Mouse (Mus musculus): ENCODE results near the gene B3gnt3.
A peak's percentile ranks its signal among the peaks of the same experiment; 100 is the strongest.

The B3gnt3 gene

DNA sequence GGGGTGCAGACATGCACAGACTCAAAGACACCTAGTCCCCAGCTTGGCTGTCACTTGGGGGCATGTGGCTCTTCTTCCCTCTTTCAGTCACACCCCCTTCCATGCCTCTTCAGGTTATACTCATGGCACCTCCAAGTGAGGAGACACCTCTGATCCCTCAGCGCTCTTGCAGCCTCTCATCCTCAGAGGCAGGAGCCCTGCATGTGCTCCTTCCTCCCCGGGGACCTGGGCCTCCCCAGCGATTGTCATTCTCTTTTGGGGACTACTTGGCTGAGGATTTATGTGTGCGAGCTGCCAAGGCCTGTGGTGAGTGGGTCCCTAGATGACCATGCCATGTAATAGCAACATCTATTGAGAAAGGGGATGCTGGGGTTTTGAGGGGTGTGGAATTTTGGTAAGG is 23.4 kb downstream of the B3gnt3 start:
- DNase-seq (ENCODE audit: low spot score in 2 of 2): no peak

DNA sequence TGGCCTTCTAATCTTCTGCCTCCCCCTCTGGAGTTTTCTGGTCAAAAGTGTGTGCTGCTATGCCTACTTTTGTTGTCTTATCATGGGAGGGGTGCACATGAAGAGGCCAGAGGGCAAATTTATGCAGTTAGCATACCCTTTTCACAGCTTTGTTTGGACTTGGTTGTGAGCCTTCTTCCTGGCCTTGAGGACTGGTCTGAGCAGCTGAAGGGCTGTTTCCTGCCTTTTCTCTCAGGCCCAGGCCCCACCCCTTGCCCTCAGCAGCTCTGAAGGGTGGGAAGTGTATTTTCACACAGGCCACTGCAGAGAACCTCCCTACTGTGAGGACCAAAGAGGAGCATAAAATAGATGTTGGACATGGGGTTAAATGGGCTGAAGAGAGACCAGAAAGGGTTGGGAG is 24.0 kb downstream of the B3gnt3 start:
- DNase-seq (ENCODE audit: low spot score in 2 of 2): no peak

DNA sequence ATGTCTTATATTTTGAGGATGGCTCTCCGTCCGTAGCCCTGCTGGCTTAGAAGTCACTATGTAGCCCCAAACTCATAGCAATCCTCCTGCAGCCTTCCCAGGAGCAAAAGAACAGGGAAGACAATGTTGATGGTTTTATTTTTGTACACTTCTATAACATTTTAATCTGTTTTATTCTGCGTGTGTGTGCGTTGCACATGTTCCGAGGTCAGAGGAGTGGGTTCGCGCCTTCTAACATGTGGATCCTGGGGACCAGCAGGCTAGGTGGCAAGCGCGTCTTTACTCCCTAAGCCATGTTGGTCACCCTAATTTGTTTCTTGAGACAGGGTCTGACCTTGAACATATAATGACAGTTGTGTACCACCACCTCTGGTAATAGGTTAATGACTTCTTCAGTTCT is 24.8 kb downstream of the B3gnt3 start:
- DNase-seq (ENCODE audit: low spot score in 2 of 2): no peak

DNA sequence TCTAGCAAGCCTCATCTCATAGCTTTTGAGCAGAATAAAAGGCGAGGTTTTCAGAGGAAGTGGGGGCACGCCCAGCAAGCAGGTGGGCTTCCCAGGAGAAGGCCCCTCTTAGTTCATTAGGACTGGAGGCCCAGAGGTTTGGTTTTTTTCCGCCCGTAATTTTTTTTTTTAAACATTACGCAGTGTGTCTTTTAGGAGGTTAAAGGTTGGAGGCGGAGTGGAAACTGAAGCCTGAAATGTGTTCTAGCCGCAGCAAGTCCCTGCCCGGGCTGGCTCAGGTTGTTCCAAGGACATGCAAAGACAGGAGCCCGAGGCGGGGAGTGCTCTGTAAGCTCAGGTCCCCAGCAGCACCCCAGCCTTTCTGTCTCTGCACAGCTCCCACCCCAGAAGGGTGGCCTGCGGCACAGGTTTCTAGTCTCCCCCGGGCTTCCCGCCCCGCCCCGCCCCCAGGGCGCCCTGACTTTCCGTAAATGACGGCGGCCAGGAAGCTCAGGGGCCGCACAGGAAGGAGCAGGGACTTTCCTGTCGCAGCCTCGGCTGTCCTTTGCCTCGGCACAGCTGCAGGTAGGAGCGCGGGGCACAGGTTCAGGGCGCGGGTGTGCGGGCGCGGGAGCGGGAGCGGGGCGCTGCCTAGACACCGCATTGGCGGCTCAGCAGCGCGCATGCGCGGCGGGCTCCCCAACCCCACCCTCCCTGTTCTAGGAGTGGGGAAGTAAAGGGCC is 25.4 kb downstream of the B3gnt3 start, which contains the start of gene Jak3:
Gene Jak3 (plus strand): TSS at position 277 of the 722 bp plus-strand sequence.
- DNase-seq (ENCODE audit: low spot score in 2 of 2): peak; percentile 46 to 55

DNA sequence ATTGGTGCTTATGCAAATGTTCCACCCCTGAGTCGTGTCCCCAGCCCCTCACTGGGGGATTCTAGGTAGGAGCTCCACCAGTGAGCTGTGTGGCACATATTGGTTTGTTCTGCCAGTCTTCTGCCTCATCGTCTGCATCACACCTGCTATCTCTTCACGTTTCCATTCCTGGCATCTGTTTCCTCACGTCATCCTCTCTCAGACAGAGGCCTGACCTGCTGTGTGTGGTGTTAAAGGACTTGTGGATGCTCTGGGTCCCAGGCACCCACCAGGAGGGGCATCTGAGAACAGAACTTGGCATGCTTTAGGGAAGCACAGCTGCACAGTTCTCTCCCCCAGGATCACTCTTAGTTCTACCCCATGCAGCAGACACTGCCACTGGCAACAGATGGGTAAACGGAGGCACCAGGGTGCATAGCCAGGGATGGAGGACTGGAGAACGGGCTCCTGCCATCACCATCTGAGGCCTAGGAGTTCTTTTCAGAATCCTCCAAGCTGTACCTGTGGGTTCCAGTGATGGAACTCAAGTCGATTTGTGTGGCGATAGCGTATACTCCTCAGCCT is 26.1 kb downstream of the B3gnt3 start:
- DNase-seq (ENCODE audit: low spot score in 2 of 2): no peak

DNA sequence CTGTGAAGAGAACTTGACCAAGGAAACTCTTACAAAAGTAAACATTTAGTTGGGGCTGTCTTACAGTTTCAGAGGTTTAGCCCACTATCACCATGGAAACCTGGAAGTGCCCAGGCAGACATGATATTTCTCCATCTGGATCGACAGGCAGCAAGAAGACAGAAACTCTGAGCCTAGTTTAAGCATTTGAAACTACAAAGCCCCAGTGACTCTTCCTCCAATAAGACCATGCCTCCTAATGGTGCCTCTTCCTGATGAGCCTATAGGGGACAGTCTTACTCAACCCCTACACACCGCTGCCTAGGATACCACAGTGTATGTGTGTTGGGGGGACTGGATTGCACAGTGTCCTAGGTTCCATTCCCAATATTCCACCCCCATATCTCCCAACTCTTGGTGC is 27.5 kb downstream of the B3gnt3 start:
- no peak for DNase-seq (ENCODE audit: low spot score in 2 of 2)

DNA sequence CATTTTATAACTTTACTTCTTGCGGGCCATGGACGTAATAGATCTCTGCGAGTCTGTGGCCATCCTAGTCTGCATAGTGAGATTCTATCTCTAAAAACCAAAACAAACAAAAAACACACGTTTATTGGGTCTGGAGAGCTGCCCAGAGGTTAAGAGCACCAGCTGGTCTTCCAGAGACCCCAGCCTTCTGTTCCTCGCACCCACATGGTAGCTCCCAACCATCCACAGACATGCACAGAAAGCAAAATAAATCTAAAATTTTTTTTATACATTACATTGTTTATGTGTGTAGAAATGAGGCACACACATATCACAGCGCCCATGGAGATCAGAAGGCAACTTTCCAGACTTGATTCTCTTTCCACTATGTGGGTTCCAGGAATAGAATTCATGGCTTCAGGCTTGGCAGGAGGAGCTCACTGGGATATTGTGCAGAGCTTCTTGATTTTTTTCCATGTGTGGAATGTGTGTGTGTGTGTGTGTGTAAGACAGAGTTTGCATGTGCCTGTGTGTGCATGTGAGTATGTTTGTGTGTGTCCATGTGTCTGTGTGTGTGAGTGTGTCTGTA is 29.3 kb downstream of the B3gnt3 start:
- peak in 1 of 2 experiments; percentile 36 for DNase-seq (ENCODE audit: low spot score in 2 of 2)

DNA sequence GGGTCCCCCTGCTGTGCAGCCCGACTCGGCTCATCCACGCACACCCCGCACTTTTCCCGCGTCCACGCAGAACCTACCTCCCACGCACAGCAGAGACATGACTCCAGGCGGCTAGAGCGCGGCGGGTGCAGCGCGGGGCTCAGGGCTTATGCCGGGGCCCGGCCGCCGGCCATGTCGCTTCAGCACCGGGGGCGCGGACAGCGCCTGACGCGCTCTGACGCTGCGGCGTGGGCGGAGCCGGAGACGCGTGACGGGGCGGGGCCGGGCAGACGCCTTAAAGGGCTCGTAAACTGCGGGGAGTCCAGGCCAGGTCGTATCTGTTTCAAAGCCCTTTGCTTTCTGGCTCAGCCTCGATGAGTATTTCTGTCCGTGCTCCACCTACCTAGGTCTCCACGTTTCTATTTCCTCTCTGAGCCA is 30.0 kb downstream of the B3gnt3 start, which contains the start of gene Unc13a:
Gene Unc13a (minus strand): TSS at position 209 of the 417 bp plus-strand sequence.
- DNase-seq (ENCODE audit: low spot score in 2 of 2): peak; percentile 90 to 95

DNA sequence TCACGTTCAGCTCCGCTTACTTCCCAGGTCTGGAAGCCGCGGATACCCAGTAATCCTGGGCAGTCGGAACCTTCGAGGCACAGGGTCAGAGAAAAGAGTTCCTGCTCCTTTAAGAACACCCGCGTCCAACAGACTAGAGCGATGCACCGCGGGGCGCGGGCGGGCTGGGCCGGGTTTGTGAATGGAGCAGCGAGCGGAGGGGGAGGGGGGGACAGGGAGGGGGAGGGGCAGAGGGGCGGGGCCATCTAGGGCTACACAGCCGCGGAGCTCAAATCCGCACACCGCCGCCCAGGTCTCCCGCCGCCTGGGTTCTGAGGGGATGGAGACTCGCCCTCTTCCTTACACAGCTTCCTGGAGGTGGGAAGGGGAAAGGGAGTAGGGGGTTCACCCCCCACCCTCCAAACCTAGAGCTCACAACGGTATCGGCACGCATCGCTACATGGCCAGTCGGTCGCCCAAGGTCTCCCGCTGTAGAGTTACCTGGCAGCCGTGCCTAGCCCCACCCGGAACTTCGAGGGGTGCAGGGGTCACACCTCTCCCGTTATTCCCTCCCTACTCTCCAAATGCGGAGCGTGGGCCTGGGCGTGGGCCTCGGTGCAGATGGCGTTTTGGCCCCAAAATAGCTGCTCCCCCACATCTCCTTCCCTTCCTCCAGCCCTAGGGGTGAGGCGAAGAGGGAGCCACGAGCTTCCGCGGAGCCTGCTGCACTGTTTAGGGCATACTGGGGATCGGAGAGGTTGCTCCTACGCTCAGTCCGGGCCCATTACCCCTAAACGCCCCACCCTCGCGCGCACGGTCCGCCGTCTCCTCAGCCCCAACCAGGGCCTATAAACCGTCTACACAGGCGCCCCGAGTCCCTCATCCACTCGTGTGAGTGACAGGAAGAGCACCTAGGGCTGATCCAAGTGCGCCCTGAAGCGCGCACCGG is 30.7 kb downstream of the B3gnt3 start:
- DNase-seq (ENCODE audit: low spot score in 2 of 2): peak; percentile 77 to 79

DNA sequence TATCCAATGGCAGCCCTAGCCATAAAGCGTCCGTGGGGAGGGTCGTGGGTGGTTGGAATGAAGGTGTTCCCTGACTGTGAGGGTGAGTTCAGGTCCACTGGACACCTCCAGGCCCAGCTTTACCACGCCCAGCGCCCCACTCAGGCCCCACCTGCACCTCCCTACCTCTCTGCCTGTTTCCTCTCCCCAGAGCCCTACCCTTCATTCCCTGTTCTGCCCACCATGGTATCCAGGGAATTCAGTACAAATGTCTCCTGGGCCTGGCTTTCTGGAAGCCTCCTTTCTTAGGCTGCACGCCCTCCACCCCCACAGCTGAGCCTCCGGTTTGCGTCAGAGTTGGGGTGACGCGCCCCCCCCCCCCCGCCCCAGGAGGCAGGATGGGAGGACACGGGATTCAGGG is 31.4 kb downstream of the B3gnt3 start:
- no peak for DNase-seq (ENCODE audit: low spot score in 2 of 2)

DNA sequence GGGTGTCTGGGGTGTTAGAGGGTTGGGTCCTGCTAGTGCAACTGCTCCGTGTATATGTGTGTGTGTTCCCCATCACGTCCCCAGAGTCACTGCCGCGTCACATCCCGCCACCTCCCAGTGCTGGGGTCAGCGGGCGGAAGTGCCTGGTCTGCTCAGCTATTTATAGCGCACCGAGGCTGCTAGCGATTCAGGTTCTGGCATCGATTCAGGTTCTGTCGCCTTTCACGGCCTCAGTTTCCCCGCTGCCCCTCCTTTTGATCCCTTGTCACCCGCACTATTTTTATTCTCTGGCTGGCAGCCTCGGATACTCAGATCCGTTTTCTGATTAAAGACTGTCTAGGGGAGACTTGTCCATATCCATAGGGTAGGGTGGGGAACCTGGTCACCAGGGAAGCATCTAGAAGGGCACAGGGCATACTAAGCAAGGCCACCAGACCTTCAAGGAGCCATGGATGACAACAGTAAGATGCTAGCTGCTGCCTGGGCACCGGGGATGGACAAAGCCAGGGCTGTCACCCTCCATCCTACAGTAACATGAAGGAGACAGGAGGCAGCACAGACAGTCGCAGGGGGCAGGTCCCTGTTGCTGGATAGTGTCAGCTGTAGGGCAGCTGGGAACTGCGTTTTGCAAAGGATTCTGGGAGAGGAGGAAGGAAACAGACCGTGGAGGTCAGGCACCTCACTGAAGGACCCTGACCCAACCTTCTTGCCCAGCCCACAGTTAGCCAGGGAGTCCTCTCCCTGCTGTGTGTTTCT is 33.2 kb downstream of the B3gnt3 start:
- DNase-seq (ENCODE audit: low spot score in 2 of 2): peak in 1 of 2 experiments; percentile 18

DNA sequence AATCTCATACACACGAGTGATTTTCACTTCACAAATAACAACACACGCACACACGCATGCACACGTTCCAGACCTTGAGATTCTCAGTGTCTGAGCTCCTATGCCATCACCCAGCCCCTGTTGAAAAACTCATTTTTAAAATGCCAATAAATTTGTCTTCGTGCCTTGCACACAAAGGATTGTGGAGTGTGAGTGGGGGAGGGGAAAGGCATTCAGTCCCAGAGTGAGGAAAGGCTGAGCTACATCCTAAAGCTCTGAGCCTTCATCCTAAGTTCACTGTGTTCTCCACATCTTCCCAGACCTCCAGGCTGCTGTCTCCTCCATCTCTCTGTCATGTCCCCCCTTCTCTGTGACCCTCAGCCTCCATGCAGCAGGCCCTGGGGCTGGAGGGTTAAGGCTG is 34.3 kb downstream of the B3gnt3 start:
- DNase-seq (ENCODE audit: low spot score in 2 of 2): peak in 1 of 2 experiments; percentile 20

DNA sequence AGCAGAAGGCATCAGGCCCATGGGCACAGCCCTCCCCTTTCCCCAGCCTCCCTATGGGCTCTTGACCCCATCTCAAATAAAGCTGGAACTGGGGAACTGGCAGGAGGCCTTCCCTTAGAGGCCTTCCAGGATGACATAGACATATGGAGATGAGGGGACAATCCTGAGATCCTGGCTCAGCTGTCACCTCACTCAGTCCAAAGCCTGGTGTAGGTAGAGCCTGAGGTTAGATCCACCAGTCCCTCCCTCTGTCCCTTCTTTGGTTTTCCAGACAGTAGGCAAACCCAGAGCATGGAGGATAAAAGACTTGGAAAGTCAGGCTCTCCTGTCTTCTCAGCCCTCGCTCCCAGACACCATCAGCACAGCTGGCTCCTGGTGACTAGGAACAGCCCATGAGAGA is 34.7 kb downstream of the B3gnt3 start:
- no peak for DNase-seq (ENCODE audit: low spot score in 2 of 2)

DNA sequence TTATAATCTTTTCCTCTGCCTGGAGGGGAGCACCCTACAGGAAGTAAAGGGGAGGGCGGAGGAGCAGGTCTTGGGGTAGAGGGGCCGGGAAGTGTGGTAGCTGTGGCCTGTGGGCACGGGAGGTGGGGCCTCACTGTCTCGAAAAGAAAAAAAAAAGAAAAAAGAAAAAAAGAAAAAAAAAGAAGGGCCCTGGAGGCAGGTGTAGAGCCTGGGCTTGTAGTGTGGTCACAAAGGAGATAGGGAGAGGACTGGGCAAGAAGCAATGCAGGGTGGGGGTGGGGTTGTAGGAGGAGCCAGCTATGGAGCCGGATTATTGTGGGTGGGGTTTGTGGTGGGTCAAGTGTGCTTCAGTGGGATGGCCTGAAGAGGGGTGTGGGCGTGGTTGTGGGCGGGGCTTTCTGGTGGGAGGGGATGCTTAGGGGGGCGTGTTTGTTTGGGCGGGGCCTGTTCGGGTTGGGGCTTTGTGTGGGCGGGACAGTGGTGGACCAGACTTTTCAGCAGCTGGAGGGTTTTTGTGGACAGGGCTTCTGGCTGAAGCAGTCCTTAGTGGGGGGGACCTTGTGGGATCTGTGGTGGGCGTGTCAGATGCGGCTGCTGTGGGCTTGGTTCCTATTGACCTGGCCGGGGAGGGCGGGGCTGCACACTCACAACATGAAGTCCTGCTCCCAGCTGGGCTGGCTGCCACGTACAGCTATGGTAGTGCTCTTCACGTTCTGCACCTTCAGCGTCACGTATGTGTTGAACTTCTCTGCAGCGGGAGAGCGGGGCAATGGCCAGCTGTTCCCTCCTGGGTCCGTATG is 36.1 kb downstream of the B3gnt3 start:
- DNase-seq (ENCODE audit: low spot score in 2 of 2): no peak

DNA sequence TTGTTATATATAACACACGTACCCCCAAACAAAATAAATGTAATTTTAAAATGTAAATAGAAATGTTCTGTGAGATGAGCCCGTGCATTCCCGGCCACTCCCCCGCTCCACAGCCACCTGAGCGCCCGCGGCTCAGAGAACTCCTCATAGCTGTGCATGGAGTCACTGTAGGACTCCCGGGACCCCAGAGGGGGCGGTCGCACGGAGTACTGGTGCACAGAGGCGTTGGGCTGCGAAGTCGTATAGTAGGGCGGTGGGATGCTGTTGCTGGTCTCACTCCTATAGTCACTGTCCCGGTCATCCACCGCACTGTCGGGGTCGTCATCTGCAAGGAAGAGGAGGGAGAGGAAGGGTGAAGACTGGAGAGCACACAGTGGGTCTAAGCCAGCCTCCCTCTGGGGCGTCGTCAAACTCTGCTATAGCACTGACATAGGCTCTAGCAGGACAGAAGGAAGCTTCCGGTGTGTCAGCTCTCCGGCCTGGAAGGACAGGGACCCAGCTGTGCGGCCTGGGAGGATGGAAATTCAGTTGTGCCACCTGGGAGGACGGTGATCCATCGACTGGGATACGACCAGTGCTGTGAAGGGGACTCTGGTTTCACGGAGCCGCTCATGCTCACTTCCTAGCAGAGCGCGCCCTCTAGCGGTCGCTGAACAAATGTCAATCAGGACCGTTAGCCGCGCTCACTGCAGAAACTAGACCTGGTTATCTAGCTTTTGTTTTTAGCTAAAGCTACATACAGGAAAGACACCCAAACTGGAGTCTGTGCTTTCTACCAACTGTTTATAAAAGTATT is 41.1 kb downstream of the B3gnt3 start:
- peak; percentile 75 to 91 for DNase-seq (ENCODE audit: low spot score in 2 of 2)

DNA sequence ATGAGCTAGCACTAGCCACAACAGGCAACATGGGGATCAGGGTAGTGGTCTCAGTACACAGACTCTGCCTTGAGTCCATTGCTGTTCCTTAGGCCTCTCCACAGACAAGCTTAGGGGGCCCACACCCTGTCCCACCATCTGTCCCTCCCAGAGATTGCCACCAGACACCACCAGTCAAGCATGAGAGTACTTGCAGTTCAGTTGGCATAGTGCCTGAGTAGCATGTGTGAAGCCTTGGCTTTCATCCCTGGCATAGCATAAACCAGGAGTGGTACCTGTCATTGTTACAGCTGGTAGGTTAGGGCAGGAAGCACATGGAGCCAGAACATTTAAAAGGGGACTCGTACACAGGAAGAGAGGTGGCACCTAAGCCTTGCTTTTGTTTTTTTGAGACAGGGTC is 41.8 kb downstream of the B3gnt3 start:
- no peak for DNase-seq (ENCODE audit: low spot score in 2 of 2)

DNA sequence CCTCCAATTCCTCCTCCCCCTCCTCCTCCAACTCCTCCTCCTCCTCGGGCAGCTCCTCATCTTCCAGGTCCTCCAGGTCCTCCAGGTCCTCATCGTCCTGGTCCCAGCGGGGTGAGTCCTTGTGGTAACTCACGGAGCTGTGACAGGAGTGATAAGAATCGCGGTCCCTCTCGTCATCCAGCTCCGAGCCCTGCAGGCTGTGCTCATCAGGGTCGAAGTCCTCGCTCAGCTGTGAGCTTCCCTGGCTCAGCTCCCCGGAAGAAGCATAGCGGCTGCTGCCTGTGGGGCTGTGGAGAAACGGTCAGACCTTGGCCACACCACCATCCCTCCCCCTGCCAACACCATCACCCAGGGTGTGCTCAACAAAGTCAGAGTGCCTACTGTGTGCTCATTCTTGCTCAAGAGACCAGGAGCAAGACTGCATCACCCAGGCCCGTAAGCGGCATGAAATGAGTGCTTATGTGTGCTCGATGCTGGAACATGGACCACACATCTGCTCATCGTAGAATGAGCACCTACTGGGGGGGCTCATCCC is 43.0 kb downstream of the B3gnt3 start:
- no peak for DNase-seq (ENCODE audit: low spot score in 2 of 2)

DNA sequence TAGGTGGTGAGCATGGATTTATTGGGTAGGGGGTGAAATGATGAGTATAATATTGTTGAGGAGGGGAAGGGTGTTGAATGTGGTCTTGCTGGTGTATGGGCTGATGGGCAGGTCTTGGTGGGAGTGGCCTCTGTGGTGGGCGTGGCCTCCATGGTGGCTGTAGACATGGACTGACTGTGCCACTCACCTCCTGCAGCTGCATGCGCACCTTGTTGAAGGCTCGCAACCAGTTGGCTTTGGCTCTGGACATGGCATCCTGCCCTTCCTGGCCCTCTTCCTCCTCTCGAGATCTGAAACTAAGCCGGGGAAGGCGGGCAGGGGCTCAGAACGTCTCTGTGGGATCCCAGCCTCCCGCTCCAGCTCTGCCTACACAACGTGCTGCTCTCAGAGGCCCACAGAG is 43.8 kb downstream of the B3gnt3 start:
- DNase-seq (ENCODE audit: low spot score in 2 of 2): no peak

DNA sequence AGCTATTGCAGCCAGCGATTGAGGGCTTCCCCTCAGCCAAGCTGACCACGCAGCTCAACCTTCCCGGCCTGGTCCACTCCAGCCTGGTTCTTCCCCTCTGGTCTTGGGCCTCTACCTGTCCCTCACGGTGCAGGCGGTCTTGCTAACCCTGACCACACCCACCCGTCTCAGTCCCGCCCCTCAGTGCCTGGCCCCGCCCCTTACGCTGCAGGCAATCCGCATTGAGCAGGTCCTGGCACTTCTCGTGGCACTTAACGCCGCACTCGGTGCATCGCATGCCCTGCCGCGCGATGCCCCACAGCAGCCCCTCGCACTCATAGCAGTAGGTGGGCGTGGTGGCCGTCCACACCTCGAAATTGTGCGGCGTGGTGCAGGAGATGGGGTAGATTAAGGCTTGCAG is 47.0 kb downstream of the B3gnt3 start:
- DNase-seq (ENCODE audit: low spot score in 2 of 2): no peak
